Comparison of ENCODE assay signal across 18 mouse cellular contexts in the genomic region with DNA sequence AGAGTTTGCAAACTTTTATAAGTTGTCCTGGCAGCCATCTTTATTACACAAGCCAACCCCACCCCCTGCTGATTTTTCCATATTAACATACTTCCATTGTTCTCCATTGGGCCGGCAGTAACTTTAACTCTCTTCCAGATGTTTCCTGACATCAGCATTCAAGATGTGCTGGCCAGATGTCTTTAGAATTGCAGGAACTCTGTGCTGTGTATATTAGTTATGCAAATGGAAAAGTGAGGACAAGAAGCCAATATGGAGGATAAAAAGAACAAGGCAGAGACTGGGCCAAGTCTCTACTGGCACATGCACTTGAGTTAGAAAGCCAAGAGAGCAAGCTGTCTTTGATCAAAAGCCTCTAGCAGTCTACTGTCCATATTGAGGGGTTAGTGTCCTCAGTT. TPM values are rescaled to one million over a fixed set of nuclear protein-coding genes. Genes with fewer than 3 reads are reported as not detected.
A peak's percentile ranks its signal among the peaks of the same experiment; 100 is the strongest.
DNase-seq lines count a peak whose midpoint lies in the region; ATAC-seq lines count a peak whose summit lies in the region.
"Had no signal": no experiment of that assay in that cellular context is flagged by ENCODE, and none has a peak within 500 bp of the region (broad histone marks: within the 10 kb centered on the region; RNA-seq: fewer than 3 reads in every experiment).

No protein-coding gene starts in this region.

- 49% methylated on average over 1 of the region's 1 CpGs for WGBS in heart, embryonic 12.5 days
- WGBS in limb, embryonic 15.5 days, result 19% methylated on average over 1 of the region's 1 CpGs

- no peak for ATAC-seq in heart, embryonic 12.5 days (ENCODE audit: insufficient number of reproducible peaks, low FRiP score)
- ATAC-seq in limb, embryonic 15.5 days (ENCODE audit: insufficient number of reproducible peaks, low FRiP score, low TSS enrichment, low read depth), result peak; percentile 91
- no peak for ATAC-seq in erythroid progenitor cell, adult 5-6 weeks (replicated peaks; ENCODE audit: low FRiP score, poor library complexity, severe bottlenecking)
- ATAC-seq: CD4-positive, CD25-positive, alpha-beta regulatory T cell, adult 4 months; forebrain, embryonic 15.5 days; midbrain, embryonic 16.5 days had no signal

- peak; percentile 51 to 74 for DNase-seq in heart, adult 18-20 months
- peak; percentile 83 for DNase-seq in R1 (ENCODE audit: low read depth, low spot score)
- peak; percentile 77 for DNase-seq in heart, adult 8-10 months (ENCODE audit: low spot score)
- no peak for DNase-seq in kidney, adult 18-20 months
- DNase-seq in layer of hippocampus, adult 8-10 months (ENCODE audit: low spot score in 2 of 2), result no peak
- DNase-seq: adrenal gland, postnatal 25 days; layer of hippocampus, adult 9-11 months; left cerebral cortex, postnatal 4 days; right cerebral cortex, adult 18-20 months; thymus, postnatal 4 days had no signal

- no peak overlapping the region for H3K4me3 ChIP-seq in heart, embryonic 12.5 days
- H3K4me3 ChIP-seq in limb, embryonic 15.5 days, result no peak overlapping the region
- H3K4me3 ChIP-seq: forebrain, embryonic 15.5 days; hindbrain, embryonic 10.5 days; kidney, embryonic 15.5 days had no signal

- no peaks in the 10 kb centered on the region for H3K9me3 ChIP-seq in heart, embryonic 12.5 days (replicated peaks)
- no peaks in the 10 kb centered on the region for H3K9me3 ChIP-seq in limb, embryonic 15.5 days
- H3K9me3 ChIP-seq: forebrain, embryonic 15.5 days; hindbrain, embryonic 10.5 days; kidney, embryonic 15.5 days had no signal

- H3K27me3 ChIP-seq in heart, embryonic 12.5 days (replicated peaks), result no peaks in the 10 kb centered on the region
- H3K27me3 ChIP-seq in limb, embryonic 15.5 days, result no peaks in the 10 kb centered on the region
- H3K27me3 ChIP-seq: forebrain, embryonic 15.5 days; kidney, embryonic 15.5 days had no signal

- no peak overlapping the region for H3K27ac ChIP-seq in heart, embryonic 12.5 days (ENCODE audit: poor library complexity, severe bottlenecking)
- peak overlapping the region; percentile 80 for H3K27ac ChIP-seq in limb, embryonic 15.5 days
- H3K27ac ChIP-seq: forebrain, embryonic 15.5 days; hindbrain, embryonic 10.5 days; kidney, embryonic 15.5 days had no signal

- H3K4me1 ChIP-seq in heart, embryonic 12.5 days (replicated peaks), result no peaks in the 10 kb centered on the region
- H3K4me1 ChIP-seq in limb, embryonic 15.5 days, result peaks cover 12% of the 10 kb centered on the region
- H3K4me1 ChIP-seq: forebrain, embryonic 15.5 days; hindbrain, embryonic 10.5 days had no signal

- H3K9ac ChIP-seq in heart, embryonic 12.5 days, result no peak overlapping the region
- no peak overlapping the region for H3K9ac ChIP-seq in limb, embryonic 15.5 days
- H3K9ac ChIP-seq: forebrain, embryonic 15.5 days; kidney, embryonic 15.5 days had no signal

- H3K4me2 ChIP-seq in heart, embryonic 12.5 days, result no peak overlapping the region
- no peak overlapping the region for H3K4me2 ChIP-seq in limb, embryonic 15.5 days
- H3K4me2 ChIP-seq: forebrain, embryonic 15.5 days; kidney, embryonic 15.5 days had no signal

- no peaks in the 10 kb centered on the region for H3K36me3 ChIP-seq in heart, embryonic 12.5 days
- no peaks in the 10 kb centered on the region for H3K36me3 ChIP-seq in limb, embryonic 15.5 days
- H3K36me3 ChIP-seq: forebrain, embryonic 15.5 days; hindbrain, embryonic 10.5 days; kidney, embryonic 15.5 days had no signal

RNA-seq across cellular contexts. Expression of a gene that starts 28.9 kb away (rescaled TPM):
- total RNA-seq in heart, adult 18-20 months (2021), result 10 to 100 TPM; 39.4 to 47.3 TPM
- 15.3 and 17.6 TPM in 2 replicates for polyA plus RNA-seq in heart, embryonic 12.5 days (2016; fragmentation: Nextera tagmentation; extraction: Ambion mirVana)
- total RNA-seq in heart, adult 8-10 months (2022), result 10 to 100 TPM; 39.7 to 50.1 (median 46.3) TPM
- polyA plus RNA-seq in limb, embryonic 15.5 days (2015; fragmentation: Nextera tagmentation; extraction: Ambion mirVana), result 36.2 and 39.4 TPM in 2 replicates
- not detected in 2 replicates for total RNA-seq in erythroid progenitor cell, adult 5-6 weeks (2015; ENCODE audit: low replicate concordance)
- total RNA-seq in erythroid progenitor cell, adult 5-6 weeks (2017; ENCODE audit: low replicate concordance), result 0.26 TPM in 1 of 2 replicates, not detected in the other
- 10 to 100 TPM; 12.6 to 14.8 (median 13.7) TPM for total RNA-seq in layer of hippocampus, adult 8-10 months (2022)
- polyA plus RNA-seq: CD4-positive, CD25-positive, alpha-beta regulatory T cell, adult 4 months had no signal

RNA-seq across cellular contexts. Expression of a gene that starts 46.9 kb away (rescaled TPM):
- 10 to 100 TPM; 14.3 to 16.9 TPM for total RNA-seq in heart, adult 18-20 months (2021)
- polyA plus RNA-seq in heart, embryonic 12.5 days (2016; fragmentation: Nextera tagmentation; extraction: Ambion mirVana), result 50.6 and 51.7 TPM in 2 replicates
- total RNA-seq in heart, adult 8-10 months (2022), result 10 to 100 TPM; 12.3 to 16.1 (median 12.9) TPM
- 65.2 and 70.6 TPM in 2 replicates for polyA plus RNA-seq in limb, embryonic 15.5 days (2015; fragmentation: Nextera tagmentation; extraction: Ambion mirVana)
- total RNA-seq in erythroid progenitor cell, adult 5-6 weeks (2015; ENCODE audit: low replicate concordance), result 14.3 and 19.1 TPM in 2 replicates
- 0.45 and 0.77 TPM in 2 replicates for total RNA-seq in erythroid progenitor cell, adult 5-6 weeks (2017; ENCODE audit: low replicate concordance)
- 10 to 100 TPM; 20.3 to 23.4 (median 22.1) TPM for total RNA-seq in layer of hippocampus, adult 8-10 months (2022)

Comparison
In these comparisons a context has a peak if more than half of its experiments do, and no peak if none do; other contexts are left out.
1. DNase-seq: peak in heart, adult 18-20 months (2 of 2), R1 (single experiment) and heart, adult 8-10 months (single experiment); none in kidney, adult 18-20 months (single experiment) and layer of hippocampus, adult 8-10 months (0 of 2).
2. RNA of a gene that starts 28.9 kb away (total RNA-seq): 39.7 to 50.1 TPM in heart, adult 8-10 months, 39.4 to 47.3 TPM in heart, adult 18-20 months and 12.6 to 14.8 TPM in layer of hippocampus, adult 8-10 months; 0.26 TPM in erythroid progenitor cell, adult 5-6 weeks; every median in the first group is over 10 times any median in the second.